Mouse (Mus musculus) v-Abl transformed pro-B cells (cell line): ENCODE results near the gene Slc10a6.

Experiments used
- in situ Hi-C, 2 experiments: fragments of 400-800 bp; cut with MboI; formaldehyde crosslinking; loops; one replicate each; pipeline ENCODE4 v1.15.1; 2025; ENCODE audit not compliant: unreplicated experiment in 2 of 2

Slc10a6 gene

DNA sequence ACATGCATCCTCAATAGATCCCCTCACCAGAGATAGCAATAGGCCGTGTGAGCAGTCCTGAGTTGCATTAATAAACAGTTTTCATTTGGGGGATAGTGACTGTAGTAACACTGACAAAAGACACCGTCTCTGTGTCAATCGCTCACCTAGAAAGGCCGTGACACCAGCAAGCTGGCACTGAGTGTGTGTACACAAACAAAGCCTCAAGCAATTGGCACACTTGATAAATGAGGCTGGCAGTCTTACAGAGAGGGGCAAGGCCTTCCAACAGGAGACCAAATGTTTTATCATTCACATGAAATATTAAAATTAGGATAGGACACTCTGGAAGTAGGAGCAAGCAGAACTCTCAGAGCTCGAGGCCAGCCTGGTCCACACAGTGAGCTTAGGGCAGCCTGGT lies 6.9 kb downstream of the Slc10a6 start:
- in situ Hi-C loops, result no loop called here

DNA sequence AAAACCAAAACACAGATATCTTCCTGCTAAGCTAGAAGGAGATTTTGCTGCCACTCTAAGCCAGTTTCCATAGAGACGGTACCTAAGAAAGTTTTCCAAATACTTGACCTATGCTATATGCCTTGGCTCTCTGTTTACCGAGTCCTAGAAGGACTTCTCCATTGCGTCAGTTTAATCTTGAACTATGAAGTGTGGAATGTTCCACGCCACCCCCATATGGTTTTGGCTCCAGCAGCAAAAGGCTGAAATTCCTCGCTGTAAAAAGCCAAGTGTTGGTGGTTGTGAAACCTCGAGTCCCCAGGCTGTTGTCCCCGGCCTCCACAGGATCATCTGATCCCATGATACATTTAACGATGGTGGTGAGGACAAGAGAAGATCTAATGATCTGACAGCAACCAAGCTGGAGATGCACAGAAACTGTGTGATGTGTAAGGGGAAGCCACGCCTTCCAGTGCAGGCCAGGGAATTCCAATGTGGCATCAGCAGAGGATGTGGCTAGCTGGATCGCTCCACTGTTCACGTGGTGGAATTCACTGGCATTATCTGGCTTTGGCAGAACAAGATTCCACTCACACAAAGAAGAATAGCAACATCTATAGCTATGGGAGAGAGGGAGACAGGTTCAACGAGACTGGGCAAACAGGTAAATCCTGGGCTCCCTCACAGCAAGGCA lies 8.8 kb downstream of the Slc10a6 start:
- in situ Hi-C loops, result no loop called here

DNA sequence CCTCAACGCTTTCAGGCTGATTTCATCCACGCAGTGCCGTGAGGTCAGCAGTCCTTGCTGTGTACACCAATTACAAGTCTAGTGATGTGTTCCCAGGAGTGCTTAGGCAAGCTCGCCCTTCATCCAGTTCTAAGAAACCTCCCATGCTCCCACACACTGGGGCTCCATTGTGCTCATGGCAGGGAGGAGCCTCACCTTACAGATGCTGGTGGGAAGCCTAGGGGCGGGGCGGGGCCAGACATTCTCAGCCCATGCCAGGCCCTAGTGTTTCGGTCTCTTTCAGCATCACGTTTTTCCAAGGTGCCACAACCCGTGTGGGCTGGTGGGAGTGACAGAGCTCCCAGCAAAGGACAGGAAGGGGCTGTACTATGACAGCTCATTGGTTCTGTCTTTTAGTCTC lies 12.0 kb downstream of the Slc10a6 start:
- in situ Hi-C loops, result no loop called here

DNA sequence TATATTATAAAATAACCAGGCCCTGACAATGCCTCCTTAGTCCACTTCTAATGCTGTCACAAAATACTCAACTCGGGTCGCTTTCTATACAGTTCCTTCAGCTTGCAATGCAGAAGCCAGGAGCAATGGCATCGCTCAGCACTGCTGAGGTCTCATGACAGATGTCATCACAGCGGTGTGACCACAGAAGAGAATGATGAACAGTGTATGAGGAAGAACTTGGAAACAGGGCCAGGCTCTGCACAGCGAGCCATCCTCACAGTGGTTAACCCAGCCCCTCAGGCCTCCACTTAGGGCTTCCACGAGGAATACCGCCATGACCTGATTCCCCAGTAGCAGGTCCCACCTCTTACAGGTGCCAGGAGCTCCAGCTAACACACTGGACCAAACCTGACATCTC lies 14.8 kb downstream of the Slc10a6 start:
- in situ Hi-C loops, result no loop called here

DNA sequence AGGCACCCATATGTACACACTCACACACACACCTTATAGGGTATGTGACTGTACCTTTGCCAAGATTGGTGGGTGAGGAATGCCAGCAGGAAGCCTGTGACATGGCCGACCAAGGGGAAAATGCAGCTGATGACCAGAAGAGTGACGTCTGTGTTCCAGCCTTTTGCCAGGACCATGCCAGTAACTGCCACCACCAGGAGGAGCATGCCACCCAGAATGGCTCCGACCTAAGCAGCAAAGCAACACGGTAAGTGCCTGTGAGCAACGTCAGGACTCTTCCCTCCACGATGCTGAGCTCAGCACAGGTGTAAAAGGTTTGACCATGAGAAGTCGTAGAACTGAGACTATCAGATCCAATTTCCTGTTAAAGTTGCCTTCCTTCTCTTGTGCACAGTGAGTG lies 16.9 kb downstream of the Slc10a6 start:
- in situ Hi-C loops, result no loop called here

DNA sequence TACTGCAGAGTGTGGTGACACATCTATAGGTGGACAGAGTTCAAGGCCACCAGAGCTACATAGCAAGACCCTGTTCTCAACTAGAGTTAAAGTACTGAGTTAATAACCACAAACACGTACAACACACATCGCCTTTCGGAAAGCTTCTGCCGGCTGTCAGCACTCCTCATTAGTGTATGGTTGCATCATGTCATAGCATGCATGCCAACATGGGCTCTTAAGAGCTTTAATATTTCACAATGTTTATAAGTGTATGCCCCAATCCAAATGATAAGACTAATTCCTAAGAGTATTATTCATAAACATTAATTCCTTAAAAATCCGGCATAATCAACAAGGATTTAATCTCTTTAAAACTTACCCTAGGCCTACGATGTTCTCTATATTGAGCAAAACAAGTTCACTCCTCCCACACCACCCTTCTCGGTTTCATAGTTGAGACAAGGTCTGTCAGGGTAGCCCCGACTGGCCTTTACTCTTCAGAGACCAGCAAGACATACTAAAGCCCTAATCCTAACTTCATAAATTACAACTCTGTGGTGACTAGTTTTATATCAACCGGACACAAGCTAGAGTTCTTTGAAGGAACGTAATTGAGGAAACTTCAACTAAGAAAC lies 18.2 kb downstream of the Slc10a6 start:
- in situ Hi-C loops, result no loop called here

DNA sequence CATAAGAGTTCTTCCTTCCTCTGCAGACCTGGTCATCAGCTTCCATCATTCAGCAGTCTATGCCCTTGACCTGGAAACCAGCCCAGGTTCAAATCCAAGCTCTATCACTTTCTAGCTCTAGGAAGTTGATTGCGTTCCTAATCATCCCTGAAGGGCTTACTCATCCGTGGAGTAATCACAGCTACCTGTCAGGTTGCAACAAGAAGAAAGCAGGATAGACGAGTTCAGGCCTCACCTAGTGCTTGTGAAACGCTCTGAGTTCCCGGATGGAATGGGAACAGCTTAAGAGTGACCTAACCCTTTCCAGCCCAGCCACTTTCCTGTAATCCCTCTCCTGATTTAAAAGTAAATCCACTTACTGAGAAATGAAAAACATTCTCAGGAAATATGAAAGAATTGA lies 19.1 kb downstream of the Slc10a6 start:
- in situ Hi-C loops, result no loop called here

DNA sequence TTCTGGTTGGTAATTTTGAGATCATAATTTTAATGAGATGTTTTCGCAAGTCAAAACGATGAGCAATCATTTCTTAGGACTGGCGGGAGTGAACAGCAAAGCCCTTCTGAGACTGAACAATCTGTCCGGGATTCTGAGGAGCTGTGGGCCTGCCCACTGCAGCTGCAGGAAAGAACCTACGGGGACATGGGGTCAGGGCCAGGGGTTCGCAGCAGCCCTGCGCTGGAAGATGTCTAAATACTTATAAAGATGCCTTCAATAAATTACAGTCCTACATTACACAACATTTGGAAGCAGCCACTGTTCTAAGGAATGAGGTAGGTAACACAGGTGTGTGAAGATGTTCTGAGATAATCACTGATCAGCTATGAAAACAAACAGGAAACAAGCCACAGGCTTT lies 23.5 kb downstream of the Slc10a6 start:
- in situ Hi-C loops, result no loop called here

DNA sequence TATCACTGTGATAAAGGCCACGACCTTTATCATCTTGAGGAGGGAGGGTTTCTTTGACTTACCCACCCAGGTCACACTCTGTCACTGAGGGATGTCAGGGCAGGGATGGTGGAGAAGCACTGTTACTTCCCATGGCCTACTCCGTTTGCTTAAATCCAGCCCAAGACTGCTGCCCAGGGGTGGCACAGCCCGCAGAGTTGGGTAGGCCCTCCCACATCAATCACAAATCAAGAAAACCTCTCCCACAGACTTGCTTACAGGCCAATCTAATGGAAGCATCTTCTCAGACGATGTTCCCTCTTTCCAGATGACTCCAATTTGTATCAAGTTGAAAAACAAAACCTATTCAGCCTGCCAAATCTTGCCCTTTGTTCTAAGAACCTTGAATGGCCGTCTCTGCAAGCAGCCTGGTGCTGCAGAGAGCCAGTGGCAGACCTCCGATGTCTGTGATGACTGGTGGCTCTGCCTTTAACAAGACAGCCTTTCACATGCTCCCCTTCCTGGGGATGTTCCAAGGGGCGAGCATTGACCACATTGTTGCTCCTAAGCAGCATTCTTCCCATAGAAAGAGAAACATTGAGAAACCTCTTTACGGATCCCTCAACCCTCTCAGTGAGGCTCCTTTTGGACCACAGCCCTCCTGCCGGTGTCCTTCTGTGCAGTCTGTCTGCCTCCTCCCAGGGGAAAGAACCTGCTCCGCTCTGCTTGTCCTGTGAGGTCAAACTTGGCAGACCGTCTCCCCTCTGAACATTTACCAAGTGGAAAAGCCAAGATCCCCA lies 25.9 kb downstream of the Slc10a6 start:
- in situ Hi-C loops, result no loop called here

DNA sequence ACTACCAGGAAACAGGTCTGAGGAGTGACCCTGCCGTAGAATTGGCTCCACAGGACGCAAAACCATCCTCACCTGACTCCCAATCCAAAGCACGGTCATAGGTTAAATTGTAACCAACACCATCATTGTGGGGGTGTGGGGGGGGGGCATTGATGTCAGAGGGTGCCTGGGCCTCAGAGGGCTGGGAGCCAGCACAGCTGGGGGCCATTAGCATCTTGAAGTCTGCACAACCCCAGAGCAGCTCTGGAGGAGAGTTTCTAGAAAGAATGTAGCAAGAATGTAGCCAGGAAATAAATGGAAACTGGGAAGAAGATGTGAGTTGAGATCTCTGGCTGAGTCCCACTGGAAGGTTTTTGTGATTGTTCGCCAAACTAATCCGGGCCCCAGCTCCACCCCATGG lies 30.3 kb downstream of the Slc10a6 start:
- in situ Hi-C loops, result no loop called here

DNA sequence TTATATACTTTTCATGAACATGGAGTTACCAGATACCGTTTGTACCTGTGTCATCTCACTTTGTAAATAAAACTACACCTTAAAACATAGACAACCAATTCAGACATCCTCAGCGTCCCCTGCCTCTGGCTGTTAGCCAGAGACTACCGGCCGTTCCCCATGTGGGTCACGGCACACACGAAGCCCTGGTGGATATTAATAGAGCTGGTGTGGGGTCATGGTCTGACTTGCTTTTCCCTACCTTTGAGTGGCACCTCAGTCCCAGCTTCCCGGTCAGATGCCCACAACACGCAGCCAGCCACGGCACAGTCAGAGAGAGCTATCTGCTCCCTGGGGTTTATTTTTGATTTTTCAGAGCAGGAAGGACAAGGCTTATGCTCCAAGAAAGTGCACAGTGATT lies 30.9 kb downstream of the Slc10a6 start:
- in situ Hi-C loops, result no loop called here

DNA sequence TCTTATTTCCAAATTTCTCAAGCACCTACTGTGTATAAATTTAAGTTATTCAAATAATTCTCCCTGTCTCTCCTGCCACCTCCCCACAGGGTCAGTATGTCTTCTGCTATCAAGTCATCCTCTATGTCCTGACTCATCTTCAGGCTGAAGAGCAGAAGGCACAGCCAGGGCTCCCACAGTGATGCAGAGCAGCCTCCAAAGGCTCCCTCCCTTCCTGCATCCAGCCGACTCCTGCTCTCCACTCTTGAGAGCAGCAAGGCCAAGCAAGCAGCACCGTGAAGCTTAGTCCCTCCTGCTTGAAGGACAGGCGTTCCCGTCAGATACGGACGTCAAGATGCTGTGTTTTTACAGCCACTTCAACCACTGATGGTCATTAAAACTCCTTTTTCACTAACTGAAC lies 31.6 kb downstream of the Slc10a6 start:
- in situ Hi-C loops, result no loop called here

DNA sequence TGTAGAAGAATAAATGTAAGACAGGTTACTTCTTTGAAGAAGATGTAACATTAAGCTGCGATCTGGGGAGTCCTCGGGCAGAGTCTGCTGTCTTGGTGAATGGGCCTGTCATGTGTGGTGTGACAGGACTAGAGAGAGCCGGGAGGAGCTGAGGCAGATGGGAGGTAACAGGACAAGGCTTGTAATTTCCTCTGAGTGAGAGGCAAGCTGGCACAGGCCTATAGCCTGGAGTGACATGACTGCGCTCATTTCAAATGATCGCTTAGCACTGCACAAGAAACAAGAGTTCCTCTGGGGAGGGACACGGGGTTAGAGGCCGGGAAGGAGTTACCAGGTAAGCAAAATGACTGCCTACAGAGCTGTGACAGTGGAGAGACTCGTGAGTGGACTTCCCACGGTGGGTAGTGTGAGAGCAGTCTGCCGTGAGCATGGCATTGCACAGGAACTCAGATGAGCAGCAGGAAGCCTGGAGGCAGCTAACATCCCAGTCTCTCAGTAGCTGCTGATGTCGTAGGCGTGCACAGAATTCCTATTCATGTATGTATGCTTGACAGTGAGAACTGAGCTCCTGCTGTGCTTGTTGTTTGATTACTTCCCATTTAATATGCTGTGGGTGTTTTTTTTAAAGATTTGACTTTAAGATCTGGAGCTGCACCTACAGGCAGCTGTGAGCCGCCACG lies 32.6 kb downstream of the Slc10a6 start:
- in situ Hi-C loops, result no loop called here

DNA sequence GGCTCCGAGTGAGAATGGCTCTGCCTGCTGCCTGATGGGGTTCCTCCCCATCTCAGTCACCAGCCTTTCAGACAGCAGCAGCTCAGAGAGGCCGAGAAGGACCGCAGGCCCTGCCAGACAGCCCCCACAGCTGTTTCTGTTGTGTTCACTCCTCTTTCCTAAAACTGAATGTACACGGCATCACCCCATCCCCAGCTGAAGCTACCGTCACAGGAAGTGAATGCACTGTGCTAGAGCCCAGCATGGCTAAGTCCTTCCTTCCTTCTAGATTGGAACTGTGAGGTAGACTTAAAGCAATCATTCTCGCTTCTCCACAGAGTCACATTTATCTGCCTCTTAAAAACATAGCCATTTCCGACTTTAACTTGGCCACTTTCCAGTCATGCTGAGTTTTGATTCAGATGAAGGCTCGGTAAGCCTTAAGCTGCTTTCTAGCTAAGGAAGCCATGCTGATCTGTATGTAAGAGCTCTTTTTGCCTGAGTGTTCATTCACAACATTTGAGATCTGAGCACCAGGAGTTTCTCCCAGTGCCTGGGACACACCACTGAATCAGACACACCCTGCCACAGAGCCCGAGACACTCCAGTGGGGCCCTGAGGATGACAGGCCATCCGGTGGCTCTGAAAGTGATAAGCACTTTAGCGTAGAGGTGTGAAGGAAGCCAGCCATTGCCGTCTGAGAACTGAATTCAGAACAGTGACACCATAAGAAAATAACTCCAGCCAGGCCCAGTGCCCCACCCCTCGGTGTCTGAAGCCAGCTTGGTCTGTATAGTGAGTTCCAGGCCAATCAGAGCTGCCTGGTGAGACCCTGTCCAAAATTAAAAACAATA lies 33.6 kb downstream of the Slc10a6 start:
- in situ Hi-C loops, result no loop called here

DNA sequence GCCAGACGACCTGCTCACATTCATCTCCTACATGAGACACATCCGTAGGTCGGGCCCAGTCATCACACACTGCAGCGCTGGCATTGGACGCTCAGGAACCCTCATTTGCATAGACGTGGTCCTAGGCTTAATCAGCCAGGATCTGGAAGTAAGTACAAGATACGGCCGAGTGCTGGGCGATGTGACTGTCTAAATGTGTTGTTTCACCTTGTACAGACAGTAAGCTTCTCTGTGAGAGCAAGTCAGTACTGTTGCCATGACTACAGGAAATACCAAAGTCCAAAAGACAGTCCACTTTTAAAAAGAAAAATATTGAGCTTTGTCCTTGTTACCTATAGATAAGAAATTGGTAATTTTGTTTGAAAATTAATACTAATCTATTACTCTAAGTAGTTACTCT lies 35.6 kb downstream of the Slc10a6 start:
- in situ Hi-C loops, result no loop called here

DNA sequence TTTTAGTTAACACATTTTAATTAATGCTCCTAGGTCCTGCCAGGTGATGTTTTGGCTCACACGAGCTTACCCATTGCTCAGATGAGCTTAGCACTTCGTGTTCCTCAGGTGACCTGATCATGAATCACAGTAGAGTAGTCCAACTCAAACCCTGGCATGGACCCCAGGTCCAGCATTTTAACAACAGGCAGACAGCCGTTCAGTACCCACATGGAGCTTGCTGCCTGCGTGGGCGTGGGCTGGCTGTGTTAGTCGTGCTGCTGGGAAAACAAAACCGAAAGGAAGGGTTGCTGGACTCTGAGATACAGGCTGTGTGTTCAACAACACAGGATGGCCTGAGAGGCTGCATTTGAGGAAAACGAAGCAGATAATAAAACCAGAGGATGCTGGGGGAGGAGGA lies 36.5 kb downstream of the Slc10a6 start:
- in situ Hi-C loops, result no loop called here

DNA sequence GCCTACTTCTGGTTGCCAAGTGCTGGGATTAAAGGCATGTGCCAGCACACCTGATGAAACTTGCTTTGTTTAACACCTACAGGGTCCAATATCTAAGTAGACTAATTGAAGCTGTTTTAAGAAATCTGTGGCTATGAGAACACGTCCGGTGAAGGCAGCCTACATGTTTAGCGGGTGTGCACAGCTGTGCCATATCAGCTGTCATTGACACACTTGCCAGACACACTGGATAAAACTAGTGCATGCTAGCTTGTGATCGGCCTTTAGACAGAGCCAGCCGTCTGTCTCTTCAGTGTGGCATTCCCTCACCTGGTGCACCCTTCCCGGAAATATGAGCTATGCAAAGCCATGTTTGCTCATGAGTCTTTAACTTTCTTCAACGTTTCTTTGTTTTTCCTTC lies 37.4 kb downstream of the Slc10a6 start:
- in situ Hi-C loops, result no loop called here

DNA sequence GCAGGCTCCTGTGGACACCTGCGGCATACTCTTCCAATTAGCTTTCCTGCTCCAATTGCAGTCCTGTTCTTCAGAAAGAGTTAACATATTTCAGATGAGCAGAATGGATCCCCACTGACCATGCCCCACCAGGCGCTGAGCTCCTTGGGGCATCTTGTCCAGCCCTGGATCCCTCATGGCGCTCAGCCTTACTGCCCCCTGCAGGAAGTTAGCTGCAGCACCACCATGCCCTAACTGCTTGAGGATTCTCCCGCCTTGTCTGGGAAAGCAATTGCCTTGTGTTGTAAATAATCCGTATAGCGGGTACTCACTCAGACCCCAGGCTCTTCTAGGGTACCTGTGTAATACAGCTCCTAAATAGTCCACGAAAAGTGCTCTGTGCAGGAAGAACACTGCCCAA lies 42.0 kb downstream of the Slc10a6 start:
- in situ Hi-C loops, result no loop called here

DNA sequence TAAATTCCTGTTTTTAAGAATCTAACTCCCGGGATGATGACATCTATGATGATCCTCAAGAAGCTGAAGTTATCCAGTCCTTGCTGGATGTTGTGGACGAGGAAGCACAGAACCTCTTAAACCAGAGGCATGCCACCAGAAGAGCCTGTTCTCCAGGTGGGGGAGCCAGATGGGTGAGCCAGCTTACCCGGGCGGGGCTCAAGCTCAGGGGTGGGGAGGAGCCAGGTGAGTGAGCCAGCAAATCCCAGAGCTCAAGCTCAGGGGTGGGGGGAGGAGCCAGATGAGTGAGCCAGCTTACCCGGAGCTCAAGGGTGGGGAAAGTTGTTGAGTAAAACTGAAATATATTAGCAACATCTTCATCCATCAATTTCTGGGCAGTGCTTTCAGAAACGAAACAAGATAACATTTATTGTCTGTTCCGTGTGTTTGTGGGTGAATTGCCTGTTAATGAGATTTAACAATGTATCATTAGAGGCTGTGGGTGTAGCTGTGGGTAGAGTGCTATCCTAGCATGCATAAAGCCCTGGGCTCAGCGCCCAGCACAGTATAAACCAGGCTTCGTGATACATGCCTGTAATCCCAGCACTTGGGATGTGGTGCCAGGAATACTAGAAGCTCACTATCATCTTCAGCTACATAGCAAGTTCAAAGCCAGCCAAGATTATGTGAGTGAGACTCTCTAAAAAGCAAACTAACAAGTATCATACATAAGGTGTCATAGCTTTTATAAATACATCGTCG lies 49.4 kb downstream of the Slc10a6 start:
- in situ Hi-C loops, result no loop called here

DNA sequence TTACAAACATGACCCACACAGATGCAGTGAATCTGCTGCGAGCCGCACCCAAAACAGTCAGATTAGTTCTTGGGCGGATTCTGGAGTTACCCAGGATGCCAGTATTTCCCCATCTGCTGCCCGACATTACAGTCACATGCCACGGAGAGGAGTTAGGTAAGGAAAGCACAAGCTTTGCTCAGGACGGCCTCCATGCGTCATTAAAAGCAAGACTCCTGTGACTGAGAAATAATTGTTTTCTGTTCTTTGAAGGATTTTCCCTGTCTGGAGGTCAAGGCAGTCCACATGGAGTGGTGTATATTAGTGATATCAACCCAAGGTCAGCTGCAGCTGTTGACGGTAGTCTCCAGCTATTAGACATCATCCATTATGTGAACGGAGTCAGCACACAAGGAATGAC lies 59.8 kb downstream of the Slc10a6 start:
- in situ Hi-C loops, result no loop called here
